Mouse (Mus musculus): ENCODE data around the gene Olfr948.

Gene Olfr948

DNA sequence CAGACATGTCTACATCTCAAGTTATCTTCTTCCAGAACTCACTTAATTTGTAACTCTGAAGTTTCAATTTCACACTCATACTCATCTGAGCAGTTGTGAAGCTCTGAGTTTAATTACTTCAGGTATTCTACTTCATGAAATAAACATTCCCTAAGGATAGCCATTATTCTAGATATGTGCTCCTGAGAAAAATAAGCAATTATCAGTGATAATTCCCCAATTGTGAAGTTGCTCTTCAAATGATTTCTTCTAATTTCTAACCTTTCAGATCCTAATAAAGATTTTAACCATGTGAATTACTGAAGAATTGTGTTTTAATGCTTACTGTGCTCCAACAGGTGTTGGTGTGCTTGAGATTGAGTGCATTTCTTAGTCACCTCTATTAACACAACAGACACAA, at the start of gene Olfr948:
Gene Olfr948 (minus strand): TSS at position 101 of the 400 bp plus-strand sequence.
- no peak for DNase-seq (ENCODE audit: low read depth)

DNA sequence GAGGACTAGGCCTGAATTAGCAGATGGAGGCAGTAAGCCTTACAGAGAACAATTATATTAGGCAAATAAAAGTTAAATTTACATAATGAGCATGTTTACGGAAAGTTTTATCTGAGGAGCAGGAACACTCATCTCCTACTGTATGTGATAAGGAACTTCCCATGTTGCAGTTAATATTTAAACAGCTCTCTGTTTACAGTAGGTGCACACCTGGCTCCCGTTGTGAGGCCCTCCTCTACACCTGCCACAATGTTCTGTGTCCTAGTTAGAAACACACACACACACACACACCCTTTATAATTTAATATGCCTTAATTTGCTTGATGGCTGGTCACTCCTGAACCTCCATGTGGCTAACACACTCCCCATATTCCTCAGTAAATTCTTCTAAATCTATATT, 38.7 kb downstream of the Olfr948 start:
- no peak for DNase-seq (ENCODE audit: low read depth)

DNA sequence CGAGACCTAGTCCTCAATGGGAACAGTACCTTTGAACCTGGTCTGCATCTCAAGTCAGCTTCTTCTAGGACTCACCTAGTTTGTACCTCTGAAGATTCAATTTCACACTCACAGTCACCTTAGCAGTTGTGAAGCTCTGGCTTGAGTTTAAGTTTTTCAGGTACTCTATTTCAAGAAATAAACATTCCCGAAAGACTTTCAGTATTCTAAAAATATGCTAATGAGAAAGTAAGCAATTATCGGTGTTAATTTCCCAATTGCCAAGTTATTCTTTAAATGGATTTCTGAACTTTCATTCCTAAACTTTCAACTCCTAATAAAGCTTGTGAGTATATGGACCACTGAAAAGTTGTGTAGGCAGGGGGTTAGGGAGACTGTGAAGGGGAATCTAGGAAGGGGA, 49.1 kb downstream of the Olfr948 start, which contains the start of gene Olfr945:
Gene Olfr945 (minus strand): TSS at position 101 of the 400 bp plus-strand sequence.
- no peak for DNase-seq (ENCODE audit: low read depth)
